Mouse (Mus musculus): ENCODE data around the gene Cradd.

Cradd gene

DNA sequence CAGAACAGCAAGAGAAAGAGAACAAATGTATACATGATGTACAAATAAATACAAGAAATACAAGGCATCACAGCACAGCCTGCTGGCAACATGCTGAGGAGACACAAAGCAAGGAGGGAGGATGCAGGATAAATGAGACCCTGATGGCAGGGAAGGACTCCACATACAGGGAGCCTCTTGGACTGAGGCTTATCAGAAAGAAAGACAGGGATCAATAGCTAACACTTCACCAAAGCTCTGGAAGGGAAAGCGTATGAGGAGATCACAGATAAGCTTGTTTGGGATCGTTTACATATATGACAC, 78.3 kb downstream of the Cradd start:
- DNase-seq (ENCODE audit: extremely low read depth, low read depth, low spot score): no peak

GRCm38 (mm10) chr10:95244961-95245679, 78.8 kb downstream of the Cradd start:
- DNase-seq (ENCODE audit: extremely low read depth, low read depth, low spot score): no peak

- no peak for DNase-seq (ENCODE audit: extremely low read depth, low read depth, low spot score)
These were observed 84.5 kb downstream of the Cradd start for GRCm38 (mm10) chr10:95239196-95240069.

DNA sequence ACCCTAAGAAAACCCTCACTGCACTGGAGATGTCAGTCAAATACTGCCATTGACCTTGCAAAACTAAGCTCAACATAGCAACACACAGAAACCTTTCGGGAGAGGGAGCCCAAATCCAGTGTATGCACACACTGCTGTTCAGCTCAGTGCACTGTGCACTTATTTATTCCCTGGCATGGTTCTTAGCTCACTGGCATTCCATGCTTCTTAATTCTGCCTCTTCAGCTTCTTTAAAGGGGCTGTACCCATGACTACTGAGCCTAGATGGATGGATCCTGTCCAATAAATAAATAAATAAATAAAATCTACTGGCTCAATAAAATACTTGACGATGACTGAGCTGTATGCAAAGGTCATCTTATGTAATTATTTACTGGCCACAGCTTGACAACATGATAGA, 85.3 kb downstream of the Cradd start:
- no peak for DNase-seq (ENCODE audit: extremely low read depth, low read depth, low spot score)

GRCm38 (mm10) chr10:95236226-95236625, 87.7 kb downstream of the Cradd start:
- DNase-seq (ENCODE audit: extremely low read depth, low read depth, low spot score): no peak

DNA sequence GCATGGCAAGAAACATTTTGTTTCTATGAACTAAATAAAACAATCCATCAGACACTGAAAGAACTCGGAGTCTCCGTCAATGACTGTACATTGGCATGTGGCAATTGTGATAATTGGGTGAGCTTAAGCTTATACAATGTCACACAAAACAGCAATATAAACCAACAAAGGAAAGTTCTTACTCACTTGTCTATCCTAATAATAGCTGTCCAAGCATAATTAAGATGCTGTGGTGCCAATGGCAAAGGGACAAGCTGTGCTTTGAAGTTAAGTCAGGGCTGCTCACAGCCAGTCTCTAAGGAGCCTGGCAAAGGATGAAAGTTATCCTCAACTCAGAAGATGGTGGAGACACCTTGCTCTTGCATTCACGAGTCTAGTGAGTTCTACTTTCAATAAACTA, 89.3 kb downstream of the Cradd start:
- DNase-seq (ENCODE audit: extremely low read depth, low read depth, low spot score): no peak

- DNase-seq (ENCODE audit: extremely low read depth, low read depth, low spot score): no peak
These were observed 90.9 kb downstream of the Cradd start for GRCm38 (mm10) chr10:95233044-95233443.

DNA sequence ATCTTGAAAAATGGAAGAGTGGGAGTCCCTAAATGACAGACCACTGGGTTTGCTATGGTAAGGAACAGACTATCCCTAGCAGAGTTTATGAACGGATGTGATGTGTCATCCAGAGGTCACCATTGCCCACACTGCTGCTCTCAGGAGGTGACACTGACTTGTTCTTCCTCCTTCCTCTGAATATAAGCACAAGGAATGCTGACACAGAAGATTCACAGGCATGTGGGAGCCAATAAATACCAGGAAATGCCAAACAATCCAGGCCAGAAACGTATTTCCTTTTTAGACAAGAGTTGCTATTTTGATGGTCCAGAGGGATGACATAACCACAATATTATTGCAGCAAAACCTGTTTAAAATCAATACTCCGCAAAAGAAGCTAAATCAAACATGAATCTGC, 91.4 kb downstream of the Cradd start:
- no peak for DNase-seq (ENCODE audit: extremely low read depth, low read depth, low spot score)

GRCm38 (mm10) chr10:95228192-95228591, 95.7 kb downstream of the Cradd start:
- DNase-seq (ENCODE audit: extremely low read depth, low read depth, low spot score): peak; percentile 7

GRCm38 (mm10) chr10:95227590-95227989, 96.3 kb downstream of the Cradd start:
- DNase-seq (ENCODE audit: extremely low read depth, low read depth, low spot score): no peak

DNA sequence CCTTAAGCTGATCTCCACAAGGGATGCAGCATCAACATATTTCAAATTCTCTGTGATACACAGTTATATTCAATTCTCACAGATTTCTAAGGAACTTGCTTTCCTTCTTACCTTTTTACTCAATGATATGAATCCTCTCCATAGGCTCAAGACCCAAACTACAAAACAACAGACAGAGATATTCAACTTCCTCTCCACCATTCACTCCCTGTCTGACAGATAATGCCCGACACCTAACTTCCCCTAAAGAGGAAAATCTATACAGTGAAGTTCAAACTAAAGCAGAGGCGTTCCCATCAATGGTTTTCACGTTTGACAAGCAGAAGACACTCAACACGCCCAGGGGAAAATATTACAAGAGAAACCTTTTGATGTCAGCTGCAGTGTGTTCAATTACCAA, 97.2 kb downstream of the Cradd start:
- DNase-seq (ENCODE audit: extremely low read depth, low read depth, low spot score): no peak

- no peak for DNase-seq (ENCODE audit: extremely low read depth, low read depth, low spot score)
These were observed 98.9 kb downstream of the Cradd start for GRCm38 (mm10) chr10:95225006-95225405.

DNA sequence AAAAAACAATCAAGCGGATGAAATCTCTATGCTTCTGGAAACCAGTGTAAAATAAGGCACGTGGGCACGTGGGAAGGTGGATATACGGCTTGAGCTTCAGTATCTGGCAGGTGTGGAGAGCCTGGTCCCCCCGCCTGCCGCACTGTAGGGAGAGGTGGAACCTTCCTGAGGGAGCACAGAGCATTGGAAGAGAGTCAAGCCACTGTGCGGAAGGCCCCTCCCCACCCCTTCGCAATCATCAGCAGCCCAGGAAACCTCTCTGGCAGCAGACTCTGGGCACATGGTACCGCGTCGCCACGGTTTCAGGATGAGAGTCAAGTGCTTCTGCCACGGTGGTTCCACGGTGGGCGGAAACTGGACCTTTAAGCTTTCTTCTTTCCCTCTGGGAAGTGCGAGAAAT, 100.7 kb downstream of the Cradd start:
- DNase-seq (ENCODE audit: extremely low read depth, low read depth, low spot score): no peak

- no peak for DNase-seq (ENCODE audit: extremely low read depth, low read depth, low spot score)
These were observed 102.0 kb downstream of the Cradd start for GRCm38 (mm10) chr10:95221914-95222313.

DNA sequence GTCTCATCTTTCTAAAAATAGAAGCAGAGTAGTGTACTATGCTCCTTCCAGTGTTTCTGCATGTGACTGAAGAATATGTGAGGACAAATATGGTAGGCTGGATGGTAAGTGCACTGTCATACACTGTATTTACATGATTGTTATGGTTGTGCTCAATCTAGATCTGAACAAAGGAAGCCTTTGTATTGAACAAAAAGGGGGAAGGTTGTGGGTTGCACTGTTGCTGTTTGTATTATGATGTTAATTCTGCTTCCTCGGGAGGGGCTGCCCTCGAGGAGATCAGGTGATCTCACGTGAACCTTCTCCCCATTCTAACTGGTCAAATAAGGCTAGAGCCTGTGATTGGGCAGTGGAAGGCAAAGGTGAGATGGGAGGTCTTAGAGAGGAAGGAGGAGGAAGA, 103.4 kb downstream of the Cradd start:
- DNase-seq (ENCODE audit: extremely low read depth, low read depth, low spot score): no peak

DNA sequence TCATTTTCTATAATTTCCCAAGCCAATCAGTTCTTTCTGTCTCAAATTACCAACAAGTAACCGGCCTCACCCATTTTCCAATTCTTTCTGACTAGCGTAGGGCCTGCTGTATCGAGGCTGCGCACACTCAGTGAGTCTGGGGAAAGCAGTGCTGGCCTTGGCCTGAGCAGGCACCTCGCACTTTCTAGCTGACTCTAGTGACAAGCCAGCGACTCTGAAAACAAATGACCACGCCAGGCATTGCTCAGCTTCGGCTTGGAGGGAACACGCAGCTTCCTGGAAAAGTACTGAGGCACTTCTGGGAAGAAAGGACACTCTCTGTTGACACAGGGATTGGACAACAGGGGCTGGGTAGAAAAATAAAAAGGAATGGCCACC, 105.3 kb downstream of the Cradd start:
- DNase-seq (ENCODE audit: extremely low read depth, low read depth, low spot score): no peak

GRCm38 (mm10) chr10:95217956-95218682, 105.8 kb downstream of the Cradd start:
- DNase-seq (ENCODE audit: extremely low read depth, low read depth, low spot score): no peak

DNA sequence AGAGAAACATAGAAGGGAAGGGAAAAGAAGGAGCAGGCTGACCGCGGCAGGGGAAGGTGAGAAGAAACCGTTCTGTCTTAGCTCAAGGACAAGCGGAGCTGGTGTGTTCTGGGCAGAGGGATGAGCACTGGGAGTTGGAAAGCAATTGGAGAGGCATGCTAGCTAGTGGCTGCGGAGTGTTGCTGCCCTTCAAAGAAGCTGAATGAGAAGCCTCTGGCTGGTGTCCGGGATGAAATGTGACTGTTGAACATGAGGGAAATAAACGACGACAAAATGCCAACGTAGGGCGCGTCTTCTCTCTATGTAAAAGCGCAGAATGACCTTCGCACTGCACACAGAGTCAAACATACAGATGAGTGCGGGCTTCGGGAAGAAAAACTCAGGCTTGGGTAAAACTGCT, 108.6 kb downstream of the Cradd start:
- no peak for DNase-seq (ENCODE audit: extremely low read depth, low read depth, low spot score)

- DNase-seq (ENCODE audit: extremely low read depth, low read depth, low spot score): no peak
These were observed 110.1 kb downstream of the Cradd start for GRCm38 (mm10) chr10:95213820-95214219.

- DNase-seq (ENCODE audit: extremely low read depth, low read depth, low spot score): no peak
These were observed 110.6 kb downstream of the Cradd start for GRCm38 (mm10) chr10:95213311-95213710.

DNA sequence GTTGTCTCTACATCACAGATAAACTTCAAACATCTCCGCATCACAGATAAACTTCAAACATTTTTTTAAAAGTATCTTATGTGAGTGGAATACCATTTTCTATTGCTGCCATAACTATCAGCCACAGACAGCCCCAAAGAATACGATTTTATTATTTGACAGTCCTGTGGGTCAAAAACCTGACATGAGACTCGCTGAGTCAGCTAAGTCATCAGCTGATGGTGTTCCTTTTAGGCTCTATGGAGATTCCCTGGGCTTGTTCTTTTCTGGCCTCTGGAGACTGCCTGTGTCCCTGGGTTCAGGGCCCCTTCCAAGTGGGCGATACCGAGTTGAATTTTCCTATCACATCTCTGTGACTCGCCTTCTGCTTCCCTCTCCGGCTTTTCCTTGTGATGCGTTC, 112.3 kb downstream of the Cradd start:
- DNase-seq (ENCODE audit: extremely low read depth, low read depth, low spot score): no peak
